Mouse (Mus musculus) ovary, postnatal 14 days (tissue): ENCODE measurements around the gene Zfpm1.

ENCODE experiments used
- DNase-seq: peaks from one replicate; pipeline ENCODE4 v3.0.0; 2022; ENCODE audit warnings: low spot score

Gene Zfpm1

DNA sequence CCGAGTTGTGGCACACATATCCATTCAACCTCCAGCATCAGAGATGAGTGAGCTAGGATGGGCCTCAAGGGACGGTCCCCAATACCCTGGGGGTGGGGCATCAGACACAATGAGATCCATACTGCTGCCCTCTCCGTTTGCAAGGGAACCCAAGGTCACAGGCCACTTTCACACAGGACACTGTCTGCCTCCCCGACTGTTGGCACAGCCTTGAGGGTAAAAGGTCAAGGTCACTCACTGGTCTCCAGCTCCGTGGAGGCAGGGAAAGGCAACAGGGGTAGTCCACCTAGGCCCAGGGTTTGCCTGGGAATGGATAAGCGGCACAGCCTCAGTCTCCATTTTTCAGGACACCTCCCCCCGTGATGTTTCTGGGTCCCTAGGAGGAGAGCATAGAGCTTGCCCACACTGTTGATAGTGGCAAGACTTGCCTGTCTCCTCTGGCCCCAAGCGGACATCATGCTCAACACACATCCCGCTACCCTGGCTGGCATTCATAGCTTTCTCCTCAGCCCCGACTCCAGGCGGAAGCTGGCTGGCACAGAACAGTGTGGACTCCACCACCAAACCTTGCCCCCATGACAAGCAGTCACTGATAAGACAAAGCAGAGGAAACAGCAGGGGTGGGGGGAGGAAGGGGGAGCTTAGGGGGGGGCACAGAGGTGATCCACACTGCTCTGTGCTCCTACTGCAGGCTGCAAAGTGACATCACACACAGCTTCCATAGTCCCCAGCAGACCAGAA, 7.1 kb upstream of the Zfpm1 start:
- no peak for DNase-seq

DNA sequence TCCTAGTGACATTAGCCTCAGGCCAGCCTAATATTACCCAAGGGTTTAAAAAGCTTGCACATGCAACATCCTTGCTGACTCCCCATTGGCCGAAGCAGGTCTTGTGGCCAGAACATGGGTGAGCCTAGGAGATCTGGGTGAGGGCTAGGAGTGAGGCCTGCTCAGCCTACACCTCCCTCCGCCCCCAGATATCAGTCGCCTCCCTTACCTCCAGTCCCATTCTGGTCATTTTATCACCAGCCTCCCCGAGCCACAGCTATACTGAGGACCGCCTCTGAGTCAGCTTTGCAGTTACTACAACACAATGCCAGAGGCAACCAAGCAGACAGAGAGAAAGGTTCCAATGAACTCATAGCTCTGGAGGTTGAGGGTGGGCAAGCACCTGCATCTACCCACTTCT, 5.6 kb upstream of the Zfpm1 start:
- no peak for DNase-seq

DNA sequence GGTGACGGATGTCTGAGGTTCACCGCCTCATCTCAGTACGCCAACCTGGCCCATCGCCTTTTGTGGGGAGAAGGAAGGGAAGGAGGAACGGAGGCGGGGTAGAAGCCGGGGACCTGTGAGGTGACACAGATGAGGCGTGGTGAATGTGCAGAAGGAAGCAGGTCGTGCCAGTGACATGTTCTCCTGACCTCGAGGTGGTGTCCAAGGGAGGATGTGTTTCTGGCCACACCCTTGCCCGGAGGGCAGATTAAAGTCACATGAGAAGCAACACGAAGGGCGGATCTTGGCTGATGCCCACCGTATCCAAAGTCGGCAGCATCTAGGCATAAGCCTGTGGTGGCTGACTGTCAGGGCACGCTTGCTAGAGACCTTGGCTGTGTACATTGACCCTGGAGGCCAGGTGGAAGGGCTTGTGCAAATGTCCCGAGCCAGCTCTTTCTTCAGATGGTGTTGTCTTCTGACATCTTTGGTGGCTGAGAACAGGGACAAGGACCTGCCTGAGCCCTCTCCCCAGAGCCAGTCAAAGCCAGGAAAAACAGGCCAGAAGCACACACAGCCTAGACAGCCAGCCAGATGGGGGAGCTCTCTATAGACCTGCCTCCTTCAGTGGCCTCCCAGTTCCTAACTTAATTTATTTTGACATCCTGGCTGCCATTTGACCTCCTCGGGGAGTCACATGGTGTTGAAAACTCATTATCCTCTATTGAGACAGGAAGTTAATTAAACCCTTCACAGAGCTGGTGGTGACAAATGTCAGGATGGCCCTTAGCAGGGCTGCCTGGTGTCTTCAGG, 4.5 kb upstream of the Zfpm1 start:
- DNase-seq = no peak

DNA sequence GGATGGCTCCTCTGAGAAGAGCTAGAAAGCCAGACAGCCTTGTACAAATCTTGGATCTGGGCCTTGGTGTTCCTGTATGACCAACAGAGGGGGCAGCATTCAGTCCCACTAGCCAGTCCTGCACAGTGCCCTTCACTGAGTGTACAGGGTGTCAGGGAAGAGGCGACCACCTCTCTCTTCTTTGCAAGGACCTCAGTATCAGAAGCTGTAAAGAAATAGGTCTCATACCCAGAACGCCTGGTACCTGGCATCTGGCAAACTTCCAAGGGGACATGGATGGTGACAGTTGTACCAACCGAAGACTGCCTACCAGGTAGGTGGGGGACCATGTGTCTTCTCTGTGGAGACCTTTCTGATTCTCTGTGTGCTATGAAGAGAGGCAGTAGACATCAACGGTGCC, 1.8 kb upstream of the Zfpm1 start:
- no peak for DNase-seq

DNA sequence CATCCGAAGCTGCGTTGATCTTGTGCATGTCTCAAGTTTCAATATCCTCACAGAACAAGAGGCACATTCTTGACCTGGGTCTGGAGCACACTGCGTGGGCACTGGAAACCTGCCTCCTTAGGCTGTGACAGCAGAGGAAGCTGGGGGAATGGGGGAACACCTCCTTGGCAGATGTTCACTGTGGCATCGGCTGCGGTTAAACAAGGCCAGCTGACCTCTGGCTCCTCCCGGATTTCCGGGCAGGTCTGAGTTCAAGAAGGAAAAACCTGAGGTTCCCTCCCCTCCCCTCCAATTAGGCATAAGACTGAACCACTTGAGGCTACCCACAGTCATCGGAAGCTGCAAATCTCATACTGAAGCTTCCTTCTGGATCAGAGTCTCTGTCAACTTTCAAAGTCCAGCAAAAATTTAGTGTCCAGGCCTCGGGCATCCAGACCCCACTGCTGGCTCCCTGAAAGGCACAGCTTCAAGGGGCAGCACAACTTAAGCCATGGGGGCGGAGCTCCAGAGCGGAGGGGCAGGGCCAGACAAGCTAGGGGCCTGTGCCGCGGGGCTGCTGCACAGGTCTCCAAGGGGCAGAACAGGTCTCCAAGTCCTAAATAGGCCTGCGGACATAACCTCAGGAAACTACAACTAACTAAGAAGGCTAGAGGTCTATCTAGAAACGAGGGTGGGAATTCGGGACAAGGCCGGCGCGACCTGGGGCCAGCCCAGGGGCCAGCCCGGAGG, 1.2 kb upstream of the Zfpm1 start:
- DNase-seq = no peak

DNA sequence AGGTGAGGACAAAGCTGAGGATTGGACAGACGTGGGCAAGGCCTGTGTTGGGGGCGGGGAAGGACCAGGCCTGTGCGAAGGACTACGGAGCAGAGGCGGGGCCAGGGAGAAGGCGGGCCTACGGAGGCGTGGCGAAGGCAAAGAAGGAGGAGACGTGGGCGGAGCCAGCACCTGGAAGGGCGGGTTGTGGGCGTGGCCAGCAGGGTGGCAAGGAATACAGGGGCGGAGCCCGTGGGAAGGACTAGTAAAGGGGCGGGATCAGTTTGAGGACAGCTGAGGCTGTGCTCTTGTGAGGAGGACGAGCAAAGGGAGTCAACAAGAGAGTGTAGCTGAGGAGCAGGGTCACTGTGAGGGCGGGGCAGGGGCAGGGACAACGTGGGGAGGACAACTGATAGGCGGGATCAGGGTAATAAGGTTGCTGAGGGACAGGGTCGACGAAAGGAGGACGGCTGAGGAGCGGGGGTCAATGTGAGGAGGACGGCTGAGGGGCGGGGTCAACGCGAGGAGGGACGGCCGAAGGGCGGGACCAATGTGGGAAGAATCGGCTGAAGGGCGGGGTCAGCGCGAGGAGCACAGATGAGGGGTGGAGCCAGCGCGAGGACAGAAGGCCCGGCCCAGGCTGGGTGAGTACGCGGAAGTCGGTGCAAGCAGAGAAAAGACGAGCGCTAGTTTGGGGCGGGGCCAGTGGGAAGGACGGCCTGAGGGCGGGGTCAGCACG, 465 bp upstream of the Zfpm1 start:
- peak; percentile 100 for DNase-seq

DNA sequence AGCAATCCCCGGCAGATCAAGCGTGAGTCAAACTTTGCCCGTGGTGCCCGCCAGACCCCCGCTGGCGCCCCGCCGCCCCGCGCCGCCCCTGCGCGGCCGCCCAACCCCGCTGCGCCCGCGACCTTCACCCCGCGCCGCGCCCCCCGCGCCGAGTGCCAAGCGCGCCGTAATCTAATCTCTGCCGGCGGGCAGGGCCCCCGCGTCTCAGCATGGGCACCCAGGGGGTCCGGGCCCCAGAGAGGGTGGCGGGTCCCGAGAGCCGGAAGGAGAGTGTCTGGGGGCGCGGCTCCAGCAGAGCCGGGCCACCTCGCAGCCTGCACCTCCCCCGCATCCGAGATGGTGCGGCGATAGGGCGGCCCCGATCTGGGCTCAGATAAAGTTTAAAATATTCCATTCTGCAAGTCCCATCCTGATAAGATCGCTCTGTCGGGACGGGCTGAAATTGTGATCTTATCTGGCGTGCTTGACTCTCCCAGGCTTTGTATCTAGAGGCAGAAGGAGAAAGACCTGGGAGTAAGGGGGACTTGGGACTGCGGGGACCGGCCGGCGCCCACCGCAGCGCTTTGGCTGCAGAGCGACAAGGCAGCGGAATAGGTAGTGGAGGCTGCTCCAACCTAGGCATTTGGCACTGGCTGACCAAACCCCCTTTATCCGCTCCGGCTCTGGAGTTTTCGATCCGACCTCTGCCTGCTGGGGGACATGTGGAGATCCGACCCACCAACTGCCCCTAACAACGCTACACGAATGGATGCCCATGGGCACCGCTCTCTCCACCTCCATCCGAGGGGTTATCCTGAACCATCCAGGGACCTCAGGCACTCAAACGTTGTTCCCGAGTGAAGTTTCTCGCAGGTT, 787 bp downstream of the Zfpm1 start:
- no peak for DNase-seq

DNA sequence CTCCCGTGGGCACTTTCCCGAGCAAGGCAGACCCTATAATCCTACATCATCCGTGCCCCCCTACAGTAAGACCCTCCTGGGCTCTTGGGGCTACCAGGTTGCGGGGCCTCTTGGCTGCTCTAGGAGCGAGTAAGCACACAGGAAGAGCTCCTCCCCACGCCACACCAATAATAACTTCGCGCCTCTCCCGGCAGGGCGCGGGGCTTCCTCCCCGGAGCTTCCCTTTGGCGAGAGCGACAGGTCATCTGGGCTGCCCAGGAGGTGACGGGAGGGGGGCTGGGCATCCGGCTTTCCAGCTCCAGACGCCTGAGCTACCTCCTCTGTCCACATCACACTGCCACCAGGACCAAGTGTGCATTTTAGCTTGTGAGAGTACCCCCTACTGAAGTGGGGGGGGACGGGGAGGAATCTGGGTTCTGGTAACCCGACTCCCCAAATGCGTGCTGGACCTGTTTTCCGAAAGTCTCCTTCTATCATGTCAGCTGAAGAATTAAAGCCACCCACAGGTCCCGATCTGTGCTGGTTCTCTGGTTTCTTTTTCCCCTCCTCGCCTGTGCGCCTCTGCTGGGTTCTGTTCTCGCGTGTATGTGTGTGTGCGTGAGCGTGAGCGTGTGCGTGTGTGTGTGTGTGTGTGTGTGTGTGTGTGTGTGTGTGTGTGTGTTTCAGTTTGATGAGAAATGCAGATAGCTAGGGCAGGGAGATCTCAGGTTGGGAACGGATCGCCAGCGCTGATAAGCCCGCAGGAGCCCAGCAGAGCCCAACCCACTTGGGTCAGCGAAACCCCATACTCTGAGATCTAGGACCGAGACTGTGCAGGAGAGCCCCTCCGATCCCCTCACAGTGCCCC, 1.6 kb downstream of the Zfpm1 start:
- DNase-seq = no peak

DNA sequence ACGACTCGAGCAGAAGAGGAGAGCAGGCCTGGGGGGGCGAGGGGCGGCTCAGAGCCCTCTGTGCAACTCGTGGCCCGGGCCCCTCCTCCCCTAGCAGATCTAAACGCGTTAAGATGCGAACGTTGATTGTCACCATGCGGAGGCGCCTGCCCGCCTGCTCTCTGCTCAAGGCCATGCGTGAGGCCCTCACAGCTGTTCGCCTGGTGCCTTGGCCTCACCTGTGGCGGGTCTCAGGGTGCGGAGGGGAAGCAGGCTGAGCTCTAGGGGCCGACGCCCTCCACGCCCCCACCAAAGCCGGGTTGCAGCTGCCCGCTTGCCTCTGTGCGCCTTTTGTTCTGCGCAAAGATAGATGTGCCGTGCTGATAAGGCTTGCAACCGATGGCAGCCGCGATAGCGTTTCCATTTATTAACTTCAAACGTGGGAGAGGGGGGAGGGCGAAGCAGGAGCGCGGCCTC, 2.3 kb downstream of the Zfpm1 start:
- no peak for DNase-seq

DNA sequence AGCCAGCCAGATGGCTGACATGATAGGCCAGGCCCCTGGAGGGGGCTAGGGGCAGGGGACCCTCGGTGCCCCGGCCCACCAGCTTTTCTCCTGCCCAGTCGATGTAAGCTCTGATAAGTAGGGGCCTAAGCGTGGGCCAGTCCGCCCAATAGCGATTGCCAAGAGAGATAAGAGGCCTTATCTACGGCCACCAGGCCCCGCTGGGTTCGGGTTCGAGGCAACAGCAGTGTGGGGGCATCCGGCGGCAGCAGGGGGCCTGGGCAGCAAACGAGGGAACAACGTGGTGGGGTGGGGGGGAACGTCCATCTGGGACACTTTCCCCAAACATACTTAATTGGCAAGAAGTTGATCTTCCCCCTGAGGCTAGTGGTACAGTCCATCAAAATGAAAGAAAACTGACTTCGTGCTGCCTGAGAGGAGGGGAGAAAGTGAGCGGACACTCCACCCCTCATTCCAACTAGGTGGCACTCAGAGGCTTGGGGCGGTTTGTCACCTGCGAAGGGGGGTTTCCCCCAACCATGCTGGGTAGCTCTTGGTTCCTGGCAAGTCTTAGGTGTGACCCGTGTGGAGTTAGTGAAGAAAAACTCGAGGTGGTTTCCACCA, 2.8 kb downstream of the Zfpm1 start:
- no peak for DNase-seq

DNA sequence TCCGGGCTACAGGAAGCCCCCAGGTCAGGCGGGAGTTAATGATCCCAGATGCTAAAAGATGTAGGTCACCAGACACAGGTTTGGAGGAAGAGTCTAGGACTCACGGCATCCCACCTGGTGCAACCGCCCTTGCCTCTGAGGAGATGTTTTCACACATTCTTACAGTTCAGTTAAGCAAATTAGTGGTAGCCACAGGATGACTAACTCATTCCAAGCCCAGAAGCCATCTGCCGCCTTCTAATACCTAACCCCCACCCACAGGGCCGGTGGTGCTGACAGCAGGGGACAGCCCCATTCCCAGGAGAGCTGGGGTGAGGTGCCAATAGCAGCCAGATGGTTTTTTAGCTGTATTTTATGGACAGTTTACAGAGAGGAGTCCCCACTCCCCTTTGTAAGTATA, 3.8 kb downstream of the Zfpm1 start:
- no peak for DNase-seq

DNA sequence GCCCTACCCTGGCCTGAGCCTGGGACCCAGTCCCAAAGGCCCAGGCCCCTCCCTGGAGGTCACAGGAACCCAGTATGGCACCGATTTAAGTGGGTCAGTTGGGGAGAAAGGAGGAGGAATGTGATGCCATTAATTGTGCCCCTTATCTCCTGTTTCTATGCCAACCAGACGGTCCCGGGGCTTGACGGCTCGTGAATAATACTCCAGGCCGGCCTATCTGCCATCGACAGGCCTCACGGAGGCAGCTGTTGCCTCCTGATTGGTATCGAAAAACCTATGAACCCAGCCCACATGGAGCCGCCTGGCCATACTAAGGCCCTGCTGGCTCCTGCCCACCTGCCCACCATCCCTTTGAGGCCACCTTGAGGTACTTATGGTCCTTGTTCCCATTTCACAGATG, 5.0 kb downstream of the Zfpm1 start:
- DNase-seq = no peak

DNA sequence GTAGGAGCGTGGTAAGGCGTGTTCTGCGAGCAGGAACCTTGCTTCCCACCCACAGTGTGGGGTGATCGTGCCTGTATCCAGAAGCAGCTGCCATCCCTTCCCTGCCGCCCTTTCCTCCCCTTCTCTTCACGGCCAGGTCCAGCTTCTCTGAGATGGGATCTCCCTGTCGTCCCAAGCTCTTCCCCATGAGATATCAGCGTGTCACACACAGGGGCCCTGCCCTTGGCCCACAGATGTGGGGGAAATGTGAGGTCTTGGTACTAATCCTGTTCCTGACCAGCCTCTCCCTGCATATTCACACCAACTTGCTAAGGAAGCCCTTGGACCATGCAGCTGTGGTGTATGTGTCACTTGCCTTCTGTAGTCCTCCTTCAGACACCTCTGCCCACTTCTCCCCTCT, 5.8 kb downstream of the Zfpm1 start:
- no peak for DNase-seq

DNA sequence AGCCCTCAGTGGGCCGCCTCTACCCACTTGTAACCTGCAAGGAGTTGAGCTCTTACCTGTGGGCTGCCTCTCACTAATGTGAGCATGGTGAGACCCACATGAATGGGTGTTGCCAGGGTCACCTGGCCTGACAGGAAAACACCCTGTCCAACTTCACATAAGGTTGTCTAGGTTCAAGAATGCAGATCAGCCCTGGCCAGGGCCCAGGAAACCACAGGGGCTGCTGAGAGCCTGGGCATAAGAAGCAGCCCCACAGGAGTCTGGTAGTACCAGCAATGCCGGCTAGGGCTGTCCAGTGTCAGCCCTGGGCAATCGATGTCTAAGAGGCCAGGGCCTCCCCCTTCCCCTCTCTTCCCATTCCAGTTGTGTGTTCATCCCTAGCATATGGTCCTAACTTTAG, 6.4 kb downstream of the Zfpm1 start:
- no peak for DNase-seq

DNA sequence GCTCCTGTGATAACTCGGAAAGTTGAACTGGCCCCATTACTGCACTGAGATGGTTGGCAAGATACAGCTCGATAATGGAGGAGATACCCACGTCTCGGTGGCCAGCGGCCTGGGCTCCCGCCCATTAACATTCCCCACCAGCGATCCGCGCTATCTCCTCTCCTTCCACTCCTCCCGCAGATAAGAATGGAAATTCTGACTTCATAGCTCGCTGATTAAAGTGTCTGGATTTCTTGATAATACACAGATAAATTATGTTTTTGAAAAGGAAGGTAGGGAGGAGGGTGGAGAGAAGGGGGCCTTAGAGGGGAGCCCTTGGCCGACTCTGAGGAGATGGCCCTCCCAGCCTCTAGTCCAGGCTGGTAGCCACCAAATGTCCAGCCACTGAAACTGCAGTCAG, 9.1 kb downstream of the Zfpm1 start:
- no peak for DNase-seq

DNA sequence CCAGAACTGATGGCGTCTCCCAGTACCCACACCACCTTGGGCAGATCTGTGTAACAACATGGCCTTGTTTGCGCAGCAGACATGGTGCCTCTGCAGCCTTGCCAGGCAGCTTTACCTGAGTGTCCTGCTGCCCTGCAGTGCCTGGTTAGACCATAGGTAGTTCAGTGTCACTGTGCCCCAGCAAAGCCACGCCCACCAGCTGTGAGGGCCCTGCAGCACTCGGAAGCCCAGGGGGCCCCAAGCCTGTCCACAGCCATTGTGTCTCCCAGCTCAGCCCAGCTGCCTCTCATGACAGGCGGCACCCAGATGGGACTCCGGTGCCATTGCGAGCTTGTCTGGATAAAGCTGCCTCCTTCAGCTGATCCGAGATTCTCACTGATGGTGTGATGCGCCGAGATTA, 9.6 kb downstream of the Zfpm1 start:
- no peak for DNase-seq

DNA sequence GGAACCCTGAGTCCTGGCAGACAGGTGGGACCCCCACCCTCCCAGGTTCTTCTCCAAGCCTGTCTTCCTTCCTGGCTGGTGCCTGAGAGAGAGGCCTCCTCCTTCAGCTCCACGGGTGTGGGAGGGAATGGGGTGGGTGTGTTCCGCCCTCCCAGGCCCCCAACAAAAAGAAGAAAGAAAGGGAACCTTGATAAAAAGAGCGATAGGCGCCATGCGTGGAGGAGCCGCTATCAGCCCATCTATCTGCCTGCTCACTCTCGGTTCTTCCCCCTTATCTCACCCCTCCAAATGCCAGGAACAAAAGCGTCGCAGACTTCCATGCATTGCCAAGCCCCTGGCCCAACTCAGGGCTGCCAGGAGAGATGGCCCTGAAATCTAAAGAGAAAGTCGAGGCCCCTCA, 11.5 kb downstream of the Zfpm1 start:
- no peak for DNase-seq

DNA sequence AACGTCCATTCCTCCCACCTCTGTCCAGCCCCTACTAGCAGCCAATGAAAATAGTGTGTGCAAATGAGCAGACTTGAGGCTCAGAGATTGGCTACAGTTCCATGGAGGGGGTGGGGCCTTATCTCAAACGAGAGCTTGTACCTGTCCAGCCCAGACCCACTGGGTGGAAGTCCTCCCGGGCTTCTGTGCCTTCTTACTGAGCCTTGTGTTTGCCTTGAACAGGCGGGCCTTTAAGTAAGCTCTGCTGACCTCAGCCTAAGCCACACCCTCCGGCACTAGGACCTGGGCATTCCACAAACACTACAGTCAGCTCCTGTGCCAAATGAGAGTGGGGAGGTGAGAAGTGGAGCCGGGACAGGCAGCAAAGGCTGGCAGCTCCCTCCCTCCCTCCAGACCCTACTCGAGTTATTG, 12.3 kb downstream of the Zfpm1 start:
- DNase-seq = peak; percentile 30

DNA sequence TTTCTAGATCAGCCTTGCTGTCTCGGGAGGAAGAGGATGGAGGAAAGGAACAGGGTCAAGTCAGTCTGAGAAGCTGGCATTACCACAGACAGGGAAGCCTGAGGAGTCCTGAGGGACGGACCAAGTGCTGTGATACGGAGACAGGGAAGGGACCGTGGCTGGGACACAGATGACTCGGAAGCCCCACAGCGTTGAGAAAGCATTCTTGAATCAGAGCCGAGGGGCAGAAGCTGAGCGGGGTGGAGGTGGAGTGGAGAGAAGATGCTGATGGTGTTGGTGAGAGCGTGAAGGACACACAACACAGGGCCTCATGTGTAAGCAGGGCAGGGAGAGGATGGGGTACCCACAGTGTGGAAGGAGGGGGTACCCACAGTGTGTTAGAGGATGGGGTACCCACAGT, 13.4 kb downstream of the Zfpm1 start:
- no peak for DNase-seq
